Comparison of ENCODE assay signal across 8 mouse cellular contexts in the genomic region with DNA sequence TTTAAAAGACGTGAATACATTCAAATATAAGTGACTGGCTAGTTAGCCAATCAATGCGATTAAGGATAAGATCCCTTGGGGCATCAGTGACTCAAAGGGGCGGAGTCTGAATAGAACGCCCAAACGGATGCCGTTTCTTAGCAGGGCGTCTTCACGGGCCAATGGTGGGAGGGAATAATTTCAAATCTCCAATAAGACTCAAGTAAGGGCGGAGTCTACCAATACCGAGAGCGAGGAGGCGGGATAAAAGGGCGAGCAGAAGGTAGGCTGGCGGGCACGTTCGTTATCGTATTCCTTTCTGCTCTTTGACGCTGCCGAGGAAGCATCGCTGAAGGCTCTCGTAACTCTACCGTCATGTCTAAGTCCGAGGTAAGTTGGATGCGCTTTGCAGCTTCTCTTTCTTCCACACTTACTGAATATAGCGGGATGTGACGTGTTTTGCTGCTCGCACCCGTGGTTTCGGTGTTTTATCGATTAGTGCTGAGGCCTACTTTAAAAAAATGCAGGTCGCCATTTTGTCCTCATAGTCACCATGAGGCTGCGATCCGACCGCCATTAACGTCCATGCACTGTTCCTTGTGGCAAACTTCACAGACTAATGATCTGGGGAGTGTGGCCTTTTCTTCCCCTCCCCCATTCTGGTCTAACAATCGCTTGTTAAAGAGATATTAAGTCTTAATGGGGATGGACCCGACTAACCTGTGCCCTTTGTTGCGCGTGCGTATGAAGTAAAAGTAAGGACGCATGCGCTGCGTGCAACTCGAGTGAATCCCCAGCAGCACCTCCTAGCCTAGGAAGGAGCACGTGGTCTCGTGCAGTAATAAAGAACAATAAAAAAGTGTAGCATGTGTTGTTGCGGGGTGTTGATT. TPM values are rescaled to one million over a fixed set of nuclear protein-coding genes. Genes with fewer than 3 reads are reported as not detected.
DNase-seq lines count a peak whose midpoint lies in the region; ATAC-seq and TF ChIP-seq lines count a peak whose summit lies in the region.

A gene (plus strand): TSS at position 273 of the 869 bp plus-strand sequence.

- peaks cover 36% of the 10 kb centered on the region for H3K36me3 ChIP-seq in hindbrain, embryonic 13.5 days

- no peaks in the 10 kb centered on the region for H3K9me3 ChIP-seq in hindbrain, embryonic 13.5 days

- H3K27me3 ChIP-seq in Patski: no peaks in the 10 kb centered on the region
- no peaks in the 10 kb centered on the region for H3K27me3 ChIP-seq in hindbrain, embryonic 13.5 days

- WGBS in hindbrain, embryonic 13.5 days: under 1% methylated on average over 47 of the region's 47 CpGs

- TF ChIP-seq CTCF in Patski (IDR thresholded peaks at IDR 0.05): no peak

- peak within 1 kb of the TSS; percentile 84 for H3K9ac ChIP-seq in hindbrain, embryonic 13.5 days

- peak within 1 kb of the TSS; percentile 96 for H3K27ac ChIP-seq in hindbrain, embryonic 13.5 days

- CTCF ChIA-PET in Patski (lab: Charles Lee): interaction anchor here (0.9 to 2.1 kb wide), 4 partner anchors 10 to 274 kb away, joined by 3 to 5 read pairs (median 3); a partner anchor contains a TSS

- H3K4me1 ChIP-seq in hindbrain, embryonic 13.5 days (replicated peaks): peaks cover 46% of the 10 kb centered on the region

- POLR2A ChIA-PET in Patski (lab: Charles Lee): interaction anchor here (0.6 to 1.5 kb wide), 5 partner anchors 9 to 698 kb away, joined by 3 to 8 read pairs (median 6); no protein-coding TSS in a partner anchor

- peak; percentile 85 for ATAC-seq in Patski
- peak; percentile 95 for ATAC-seq in hindbrain, embryonic 13.5 days (ENCODE audit: low FRiP score)

- peak; percentile 97 for DNase-seq in Patski (ENCODE audit: low read depth, low spot score)
- peak; percentile 94 for DNase-seq in cerebellum, postnatal 14 days
- peak; percentile 90 to 94 for DNase-seq in frontal cortex, postnatal 14 days (ENCODE audit: low spot score in 2 of 2)
- DNase-seq in layer of hippocampus, postnatal 25 days (ENCODE audit: extremely low spot score in 1 of 2, low spot score in 1 of 2): peak; percentile 65 to 69
- peak; percentile 98 for DNase-seq in lung, postnatal 25 days (ENCODE audit: low spot score)
- DNase-seq in retina, embryonic 14.5 days (ENCODE audit: low spot score): peak; percentile 98
- peak; percentile 78 to 92 for DNase-seq in urinary bladder, adult 18-20 months (ENCODE audit: low spot score in 2 of 2)

- in situ Hi-C loops in Patski (cut with MboI; ENCODE audit: low pct_unique_long_range_greater_than_20kb): no loop called here

- H3K4me3 ChIP-seq in hindbrain, embryonic 13.5 days: peak within 1 kb of the TSS; percentile 49

- peak within 1 kb of the TSS; percentile 92 for H3K4me2 ChIP-seq in hindbrain, embryonic 13.5 days

RNA-seq across cellular contexts. Expression of the gene that starts here (rescaled TPM):
- 667 TPM for polyA plus RNA-seq in Patski (2021)
- polyA plus RNA-seq in hindbrain, embryonic 13.5 days (2015; fragmentation: Nextera tagmentation; extraction: Ambion mirVana): 901 and 926 TPM in 2 replicates
- 100 to 1,000 TPM; 253 to 258 TPM for total RNA-seq in layer of hippocampus, postnatal 25 days (2021)

Comparison
In these comparisons a context has a peak if more than half of its experiments do, and no peak if none do; other contexts are left out.
1. Peak in every context shown above with its lines: DNase-seq, ATAC-seq, H3K4me3 ChIP-seq and H3K27ac ChIP-seq.